Mouse (Mus musculus) midbrain, embryonic 10.5 days (tissue): ENCODE measurements around the gene Cxcl10. TPM values are rescaled to one million over a fixed set of nuclear protein-coding genes. Genes with fewer than 3 reads are reported as not detected.
"Not testable (repeated sequence)": the region's sequence is repeated elsewhere in the genome, so short reads cannot be mapped to it uniquely, and the experiment has no call there.

ENCODE experiments used
- DNase-seq: peaks from one replicate; pipeline ENCODE4 v3.0.0-alpha.2; 2017; ENCODE audit warnings: low spot score
- H3K27ac ChIP-seq: fragments of 300-500 bp; sonication (generic); replicated peaks from 2 replicates; pipeline ENCODE4 v1.5.1; 2016; ENCODE audit warnings: mild to moderate bottlenecking
- H3K27me3 ChIP-seq: fragments of 300-500 bp; sonication (generic); 2 replicates; pipeline ENCODE4 v1.6.1; 2016; ENCODE audit warnings: low read depth, mild to moderate bottlenecking; ENCODE audit not compliant: poor library complexity, severe bottlenecking
- H3K36me3 ChIP-seq: fragments of 300-500 bp; sonication (generic); 2 replicates; pipeline ENCODE4 v1.6.1; 2016; ENCODE audit warnings: mild to moderate bottlenecking, moderate library complexity
- H3K4me1 ChIP-seq: fragments of 300-500 bp; sonication (generic); 2 replicates; pipeline ENCODE4 v1.6.1; 2016
- H3K4me3 ChIP-seq: fragments of 300-500 bp; sonication (generic); 2 replicates; pipeline ENCODE4 v1.5.1; 2016; ENCODE audit warnings: mild to moderate bottlenecking, moderate library complexity
- H3K9me3 ChIP-seq: fragments of 300-500 bp; sonication (generic); replicated peaks from 2 replicates; pipeline ENCODE4 v1.6.1; 2016; ENCODE audit warnings: mild to moderate bottlenecking
- WGBS: fragments of 180-500 bp; shearing (Covaris S2); methylation state at CpG from one replicate; pipeline ENCODE4 v1.1.7; 2016; 5-methylcytosine and 5-hydroxymethylcytosine counted together
- polyA plus RNA-seq: library from polyadenylated mRNA; unstranded; fragments of >200 nt; fragmentation: Nextera tagmentation; extraction: Ambion mirVana; gene quantifications from 2 replicates; pipeline ENCODE4 v1.2.1, GENCODE M21; 2016

The Cxcl10 gene
- polyA plus RNA-seq, 1 experiment from 2014 or later, result 0.17 TPM

DNA sequence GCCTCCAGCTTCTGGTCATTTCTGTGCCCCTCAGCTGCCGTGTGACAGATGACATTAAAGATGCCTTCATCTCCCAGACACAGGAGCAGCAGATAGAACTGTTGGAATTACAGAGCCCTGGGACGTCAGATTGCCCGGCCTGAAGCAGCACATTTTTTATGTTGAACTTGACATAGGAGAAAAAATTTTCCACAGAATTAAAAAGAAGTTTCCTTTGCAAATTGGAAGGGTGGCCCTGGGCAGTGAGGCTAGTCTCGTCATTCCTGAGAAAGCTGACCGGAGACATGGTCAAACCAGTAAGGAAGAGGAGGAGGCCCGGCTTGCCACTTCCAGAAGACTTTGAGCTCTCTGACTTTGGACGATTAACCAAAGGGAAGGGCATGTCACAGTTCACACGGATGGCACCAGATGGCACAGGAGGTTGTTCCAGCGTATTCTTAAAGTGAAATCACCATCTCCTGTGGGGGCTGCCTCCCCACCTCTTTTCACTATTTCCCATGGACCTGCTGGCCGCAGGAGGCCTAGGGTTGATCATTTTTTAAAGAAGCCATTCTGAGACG, 16.5 kb upstream of the Cxcl10 start:
- Histone ChIP-seq H3K4me3 (no peak overlapping the region), H3K9me3 (no peaks in the 10 kb centered on the region), H3K27ac (no peak overlapping the region), H3K36me3 (no peaks in the 10 kb centered on the region), H3K27me3 (0 out of 2 replicates have a peak, but pooled peaks cover 4% of the 10 kb centered on the region), H3K4me1 (peaks cover 7% of the 10 kb centered on the region)
- no peak for DNase-seq
- WGBS, result 82% methylated on average over 11 of the region's 11 CpGs

DNA sequence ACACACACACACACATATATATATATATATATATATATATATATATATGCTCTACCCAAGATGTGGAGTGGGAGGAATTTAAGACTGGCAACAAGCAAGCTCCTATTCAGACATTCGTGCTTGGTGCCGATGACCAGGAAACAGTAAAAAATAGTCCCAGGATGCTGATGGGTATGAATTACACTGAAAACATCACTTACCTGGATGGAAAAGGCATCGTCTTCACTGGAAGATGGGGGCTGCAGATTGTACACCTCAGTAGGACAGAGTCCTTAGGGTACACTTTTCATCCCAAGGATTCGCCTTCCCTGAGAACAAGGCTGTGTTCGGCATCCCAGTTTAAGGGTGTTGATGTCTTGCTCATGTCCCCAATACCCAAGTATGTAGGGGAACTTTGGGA, 15.3 kb upstream of the Cxcl10 start:
- 92% methylated on average over 5 of the region's 5 CpGs for WGBS
- Histone ChIP-seq H3K4me3 (no peak overlapping the region), H3K27ac (no peak overlapping the region), H3K27me3 (0 out of 2 replicates have a peak, but pooled peaks cover 4% of the 10 kb centered on the region), H3K9me3 (no peaks in the 10 kb centered on the region), H3K36me3 (no peaks in the 10 kb centered on the region), H3K4me1 (peaks cover 4% of the 10 kb centered on the region)
- no peak for DNase-seq

DNA sequence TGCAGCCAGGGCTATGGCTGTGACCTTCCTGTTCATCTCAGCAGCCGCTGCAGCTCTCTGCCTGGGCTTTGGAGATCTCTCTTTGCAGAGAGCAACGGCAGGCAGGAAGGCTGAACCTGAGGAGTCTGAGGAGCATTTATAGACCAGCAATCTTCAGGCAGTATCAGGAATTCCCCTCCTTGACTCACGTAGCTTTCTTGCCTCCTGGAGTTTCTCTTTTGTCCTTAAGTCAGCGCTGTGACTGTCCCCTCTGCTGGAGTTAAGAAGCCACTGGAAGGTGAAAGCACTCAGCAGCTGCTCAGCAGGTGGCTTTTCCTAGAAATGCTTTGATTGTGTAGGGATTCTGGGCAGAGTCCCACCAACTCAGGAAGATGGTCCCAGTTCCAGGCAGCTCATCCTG, 14.5 kb upstream of the Cxcl10 start:
- Histone ChIP-seq H3K36me3 (no peaks in the 10 kb centered on the region), H3K9me3 (no peaks in the 10 kb centered on the region), H3K4me3 (no peak overlapping the region), H3K27ac (no peak overlapping the region), H3K27me3 (0 out of 2 replicates have a peak, but pooled peaks cover 4% of the 10 kb centered on the region), H3K4me1 (peaks cover 4% of the 10 kb centered on the region)
- 8% methylated on average over 4 of the region's 4 CpGs for WGBS
- DNase-seq, result no peak

DNA sequence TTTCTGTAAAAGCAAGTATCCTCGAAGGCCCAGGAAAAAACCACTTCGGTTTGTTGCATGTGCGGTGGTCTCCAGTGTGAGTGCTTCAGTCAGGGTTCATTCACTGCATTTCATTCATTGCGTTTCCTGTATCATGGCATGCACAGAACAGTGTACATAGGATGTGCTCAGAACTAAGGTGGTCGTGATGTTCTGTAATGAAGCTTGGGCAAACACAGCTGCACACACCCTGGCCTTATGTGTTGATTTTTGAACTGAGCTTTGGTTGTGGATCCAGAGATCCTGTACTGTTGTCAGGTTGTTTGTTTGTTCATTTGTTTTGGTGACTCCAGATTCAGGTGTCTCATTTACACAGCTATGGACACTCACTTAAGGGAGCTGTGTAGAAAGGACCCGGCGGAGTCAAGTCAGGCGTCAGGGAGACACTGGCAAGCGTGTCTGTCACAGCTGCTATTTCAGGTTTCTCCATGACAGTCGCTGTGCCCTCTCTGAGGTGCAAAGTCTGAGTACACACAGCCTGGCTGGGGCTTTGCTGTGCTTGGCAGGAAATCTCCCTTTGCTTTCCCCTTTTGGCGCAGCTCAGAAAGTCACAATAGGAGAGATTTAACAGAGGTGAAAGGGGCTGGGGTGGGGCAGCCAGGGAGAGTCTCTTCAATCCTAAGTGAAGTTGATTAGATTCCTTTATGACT, 10.2 kb upstream of the Cxcl10 start:
- Histone ChIP-seq H3K36me3 (no peaks in the 10 kb centered on the region), H3K27ac (no peak overlapping the region), H3K27me3 (no peaks in the 10 kb centered on the region), H3K4me1 (peaks cover 4% of the 10 kb centered on the region), H3K9me3 (no peaks in the 10 kb centered on the region), H3K4me3 (no peak overlapping the region)
- 80% methylated on average over 11 of the region's 11 CpGs for WGBS
- DNase-seq, result no peak

DNA sequence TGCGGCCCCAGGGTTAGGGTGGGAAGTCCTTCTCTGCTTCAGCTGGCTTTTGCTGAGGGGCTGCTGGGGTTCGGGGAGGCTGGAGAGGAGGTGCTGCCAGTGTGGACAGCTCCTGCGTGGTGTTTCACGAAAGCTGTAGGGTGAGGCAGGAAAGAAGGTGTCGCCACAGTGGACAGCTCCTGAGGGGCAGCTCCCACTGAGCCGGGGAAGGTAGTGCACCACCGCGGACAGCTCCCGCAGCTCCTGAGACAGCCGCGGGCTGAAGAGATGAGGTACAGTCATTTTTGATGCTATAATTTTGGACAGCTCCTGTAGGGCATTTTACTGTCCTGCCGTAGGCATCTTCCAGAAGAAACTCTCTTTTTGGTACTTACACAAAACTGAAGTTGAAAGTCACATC, 9.3 kb upstream of the Cxcl10 start:
- Histone ChIP-seq H3K9me3 (no peaks in the 10 kb centered on the region), H3K4me1 (peaks cover under 1% of the 10 kb centered on the region), H3K4me3 (no peak overlapping the region), H3K27me3 (no peaks in the 10 kb centered on the region), H3K36me3 (no peaks in the 10 kb centered on the region), H3K27ac (no peak overlapping the region)
- WGBS, result 60% methylated on average over 12 of the region's 12 CpGs
- no peak for DNase-seq

DNA sequence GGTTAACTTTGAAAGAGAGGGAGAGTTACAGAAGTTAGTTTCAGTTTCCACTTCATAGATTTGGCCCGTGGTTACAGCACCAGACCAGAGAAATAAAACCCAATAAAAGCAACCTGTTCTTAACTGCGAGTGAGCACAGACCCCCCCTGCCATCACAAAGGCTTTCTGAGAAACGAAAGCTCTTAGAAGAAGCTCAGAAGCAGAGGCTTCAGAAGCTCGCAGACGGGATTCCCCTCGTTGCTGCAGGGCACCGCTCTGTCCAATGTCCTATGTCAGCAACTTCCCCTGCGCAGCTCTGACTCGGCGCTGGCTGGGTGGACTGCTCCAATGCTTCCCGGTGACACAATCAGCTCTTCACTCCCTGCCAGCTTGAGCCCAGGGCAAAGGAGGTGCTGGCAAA, 4.8 kb upstream of the Cxcl10 start:
- Histone ChIP-seq H3K4me3 (no peak overlapping the region), H3K9me3 (no peaks in the 10 kb centered on the region), H3K27me3 (0 out of 2 replicates have a peak, but pooled peaks cover 8% of the 10 kb centered on the region), H3K36me3 (no peaks in the 10 kb centered on the region), H3K4me1 (peaks cover 4% of the 10 kb centered on the region; the same call in 1 of the 2 replicates), H3K27ac (no peak overlapping the region)
- 65% methylated on average over 11 of the region's 11 CpGs for WGBS
- no peak for DNase-seq

DNA sequence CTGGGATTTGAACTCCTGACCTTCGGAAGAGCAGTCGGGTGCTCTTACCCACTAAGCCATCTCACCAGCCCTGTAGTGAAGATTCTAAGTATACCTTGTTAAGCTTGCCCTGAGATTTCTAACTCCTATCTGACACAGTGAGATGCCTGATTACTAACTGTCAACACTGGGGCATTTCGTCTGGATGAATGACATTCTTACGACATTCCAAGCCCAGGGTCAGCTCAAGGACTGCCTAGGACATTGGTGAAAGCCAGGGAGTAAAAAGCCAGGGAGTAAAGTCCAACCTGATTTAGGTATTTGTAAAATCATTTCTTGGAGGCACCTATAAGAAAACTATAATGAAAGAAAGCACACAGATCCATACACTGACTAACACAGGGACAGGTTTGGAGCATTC, 4.0 kb upstream of the Cxcl10 start:
- not testable (repeated sequence) for H3K4me3 ChIP-seq, H3K9me3 ChIP-seq, H3K27ac ChIP-seq, DNase-seq, H3K4me1 ChIP-seq, H3K36me3 ChIP-seq
- peaks cover 16% of the 10 kb centered on the region for H3K27me3 ChIP-seq
- 78% methylated on average over 4 of the region's 4 CpGs for WGBS

DNA sequence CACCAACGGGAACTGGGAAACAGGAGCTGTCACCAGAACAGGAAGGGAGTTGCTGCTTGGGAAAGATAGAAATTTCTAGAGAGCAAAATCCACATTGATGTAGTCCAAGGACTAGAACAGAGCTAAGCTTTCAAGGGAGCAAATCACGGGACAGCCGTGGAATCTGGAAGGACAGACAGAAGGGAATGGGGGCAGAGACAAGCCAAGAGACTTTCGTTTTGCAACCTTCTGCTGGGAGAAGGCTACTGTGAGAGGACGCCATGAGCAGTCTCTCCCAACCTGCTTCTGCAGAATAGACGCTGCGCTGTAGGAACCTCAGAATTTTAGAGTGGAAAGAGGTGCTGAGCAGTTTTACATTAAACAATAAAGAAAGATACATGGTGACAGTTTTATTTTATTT, 1.0 kb upstream of the Cxcl10 start:
- Histone ChIP-seq H3K36me3 (no peaks in the 10 kb centered on the region), H3K27me3 (peaks cover 24% of the 10 kb centered on the region), H3K4me1 (peaks cover 7% of the 10 kb centered on the region; the same call in 1 of the 2 replicates), H3K4me3 (no peak overlapping the region), H3K9me3 (no peaks in the 10 kb centered on the region), H3K27ac (no peak overlapping the region)
- DNase-seq, result no peak
- 86% methylated on average over 7 of the region's 7 CpGs for WGBS

DNA sequence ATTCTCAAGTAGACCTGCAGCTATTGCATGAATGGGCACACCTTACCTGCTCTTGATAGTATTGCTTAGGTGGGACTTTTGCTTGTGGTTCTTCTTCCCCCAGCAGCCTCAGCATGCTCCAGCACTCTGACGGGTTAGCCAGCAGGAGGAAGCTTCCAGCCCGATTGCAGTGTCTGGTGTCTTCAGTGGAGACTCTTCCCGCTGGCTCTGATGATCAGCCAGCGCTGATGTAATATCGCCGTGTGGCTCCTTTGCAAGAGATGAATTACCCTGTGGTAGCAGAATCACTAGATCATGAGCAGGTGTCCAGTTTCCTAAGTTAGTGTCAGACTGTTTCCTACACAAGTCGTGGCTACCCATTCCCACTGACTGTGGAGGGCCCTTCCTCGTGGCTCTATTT, 3.7 kb downstream of the Cxcl10 start:
- H3K36me3 ChIP-seq, result no peaks in the 10 kb centered on the region
- H3K27ac ChIP-seq, result no peak overlapping the region
- no peak for DNase-seq
- peaks cover 7% of the 10 kb centered on the region; the same call in 1 of the 2 replicates for H3K4me1 ChIP-seq
- peaks cover 24% of the 10 kb centered on the region for H3K27me3 ChIP-seq
- 88% methylated on average over 8 of the region's 8 CpGs for WGBS
- no peaks in the 10 kb centered on the region for H3K9me3 ChIP-seq
- H3K4me3 ChIP-seq, result no peak overlapping the region

DNA sequence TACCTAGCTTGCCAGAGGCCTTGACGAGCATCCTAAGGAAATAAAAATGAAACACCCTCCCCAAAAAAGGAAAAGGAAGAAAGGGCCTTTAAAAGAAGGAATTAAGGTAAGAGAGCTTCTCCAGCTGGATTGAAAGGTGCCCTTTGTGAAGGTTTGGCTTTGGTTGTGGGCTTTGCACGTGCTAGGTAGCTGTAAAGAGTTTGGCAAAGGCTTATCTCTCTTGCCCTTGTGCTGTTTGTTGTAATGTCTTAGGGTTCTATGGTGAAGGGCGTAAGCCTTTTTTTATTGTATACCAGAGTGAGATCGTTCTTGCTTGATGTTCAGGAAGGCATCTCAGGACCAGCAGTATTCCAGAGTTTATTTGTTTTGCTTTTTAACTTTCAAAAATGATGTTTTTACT, 8.1 kb downstream of the Cxcl10 start:
- WGBS, result 81% methylated on average over 4 of the region's 4 CpGs
- no peaks in the 10 kb centered on the region for H3K36me3 ChIP-seq
- H3K4me3 ChIP-seq, result no peak overlapping the region
- DNase-seq, result no peak
- no peak overlapping the region for H3K27ac ChIP-seq
- H3K9me3 ChIP-seq, result no peaks in the 10 kb centered on the region
- H3K4me1 ChIP-seq, result no peaks in the 10 kb centered on the region
- H3K27me3 ChIP-seq, result no peaks in the 10 kb centered on the region

DNA sequence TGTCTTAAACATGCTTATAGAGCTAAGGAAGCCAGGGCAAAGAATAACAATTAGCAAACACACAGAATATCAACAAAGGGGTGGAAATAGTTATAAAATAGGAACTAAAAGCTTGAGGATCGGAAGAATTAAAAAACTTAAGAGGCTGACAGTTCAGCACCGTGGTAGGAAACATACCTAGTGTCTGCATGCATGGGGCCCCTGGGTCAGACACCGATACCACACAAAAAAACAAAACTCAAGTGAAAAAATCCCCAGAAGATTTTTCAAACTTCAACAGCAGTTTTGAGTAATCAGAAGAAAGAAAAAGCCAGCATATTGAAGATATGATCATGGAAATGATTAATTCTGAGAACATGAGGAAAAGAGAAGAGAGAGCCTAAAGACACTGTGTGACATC, 11.9 kb downstream of the Cxcl10 start:
- no peak for DNase-seq
- Histone ChIP-seq H3K27me3 (no peaks in the 10 kb centered on the region), H3K4me1 (no peaks in the 10 kb centered on the region), H3K9me3 (no peaks in the 10 kb centered on the region), H3K4me3 (no peak overlapping the region), H3K36me3 (no peaks in the 10 kb centered on the region), H3K27ac (no peak overlapping the region)
- WGBS, result 83% methylated on average over 3 of the region's 3 CpGs

DNA sequence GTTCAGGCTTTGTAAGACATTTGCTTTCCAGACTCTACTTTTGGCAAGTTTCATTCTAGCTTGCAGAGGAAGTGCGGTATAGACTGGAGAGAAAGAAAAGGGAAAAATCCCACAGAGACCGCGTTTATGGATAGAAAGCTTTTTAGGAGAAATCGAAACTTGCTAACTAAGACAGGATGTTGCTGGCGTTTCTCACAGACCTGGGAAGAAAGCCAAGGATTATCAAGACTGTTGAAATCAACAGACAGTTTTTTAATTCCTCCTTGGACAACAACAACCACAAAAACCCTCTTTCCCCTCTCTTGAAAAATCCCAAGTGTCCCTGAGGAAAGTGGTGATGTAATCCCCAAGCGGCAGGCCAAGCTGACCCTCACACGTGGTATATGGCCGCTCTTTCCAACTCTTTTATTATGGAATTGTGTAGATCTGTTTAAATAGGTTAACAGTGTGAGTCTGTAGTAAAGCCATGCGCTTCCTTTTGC, 16.3 kb downstream of the Cxcl10 start:
- no peak for DNase-seq
- H3K36me3 ChIP-seq, result no peaks in the 10 kb centered on the region
- 81% methylated on average over 9 of the region's 9 CpGs for WGBS
- H3K27ac ChIP-seq, result no peak overlapping the region
- no peaks in the 10 kb centered on the region for H3K9me3 ChIP-seq
- no peak overlapping the region for H3K4me3 ChIP-seq
- H3K4me1 ChIP-seq, result no peaks in the 10 kb centered on the region
- H3K27me3 ChIP-seq, result no peaks in the 10 kb centered on the region

DNA sequence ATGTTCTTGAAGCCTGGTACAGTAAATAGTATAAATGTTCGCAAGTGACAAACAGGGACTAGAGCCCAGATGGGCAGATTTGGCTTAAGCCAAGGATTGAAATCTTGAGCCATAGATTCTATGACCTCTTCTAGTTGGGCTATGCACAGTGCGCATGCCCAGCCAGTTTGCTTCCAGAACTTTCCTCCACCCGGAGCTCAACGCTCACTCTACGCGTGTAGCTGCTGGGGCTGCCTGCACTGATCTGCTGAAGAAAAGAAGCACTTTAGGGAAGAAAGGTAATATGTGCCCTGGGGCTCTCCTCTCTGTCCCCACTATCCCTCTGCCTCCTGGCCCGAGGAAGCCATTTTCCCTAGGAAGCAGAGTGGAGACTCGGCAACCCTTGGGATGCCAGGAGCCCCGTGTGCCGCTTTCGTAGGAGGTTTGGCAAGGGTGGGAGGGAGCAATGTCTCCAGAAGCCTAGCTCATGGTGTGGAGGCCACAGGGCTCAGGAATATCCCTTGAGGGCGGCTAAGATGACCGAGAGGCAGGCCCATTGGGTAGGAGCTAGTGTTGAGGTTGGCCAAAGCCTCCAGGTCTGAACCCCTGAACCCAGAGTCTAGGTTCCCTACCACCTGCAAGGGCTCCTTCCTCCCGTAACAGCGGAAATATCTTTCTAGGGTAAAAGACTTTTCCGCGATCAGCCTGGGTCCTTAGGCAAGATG, 16.9 kb downstream of the Cxcl10 start, which contains the start of gene Art3:
TSS of gene Art3 (plus strand) at position 193 of the 704 bp plus-strand sequence.
- Histone ChIP-seq H3K27ac (no peak within 1 kb of the TSS), H3K4me1 (no peaks in the 10 kb centered on the region), H3K36me3 (no peaks in the 10 kb centered on the region), H3K27me3 (no peaks in the 10 kb centered on the region), H3K4me3 (no peak within 1 kb of the TSS), H3K9me3 (no peaks in the 10 kb centered on the region)
- 91% methylated on average over 17 of the region's 17 CpGs for WGBS
- DNase-seq, result no peak
